Mouse (Mus musculus) bone marrow macrophage, adult 2 months (primary cell): ENCODE measurements at regions not wholly inside any gene's neighbourhood (a gene's known extent, or its start where the extent isn't known, plus 50 kb on each side); places are given as distances from the start of the nearest gene placed in this dataset.

Experiments
- CTCF ChIP-seq: IDR thresholded peaks from 2 replicates; pipeline ENCODE4 v1.5.1; 2012; ENCODE audit warnings: low read depth, mild to moderate bottlenecking, low read length, moderate library complexity
- POLR2A ChIP-seq: IDR thresholded peaks from 2 replicates; pipeline ENCODE4 v1.6.1; 2012; ENCODE audit warnings: mild to moderate bottlenecking, low read depth, low read length, borderline replicate concordance

- no peak for TF ChIP-seq CTCF
- TF ChIP-seq POLR2A = no peak
Observed at GRCm38 (mm10) chr19:26037270-26037669, 365.1 kb downstream of the Dmrt2 start.
